Mouse (Mus musculus): ENCODE data around the gene Ss18l2.

Gene Ss18l2

GRCm38 (mm10) chr9:121704261-121704645 is 5.9 kb upstream of the Ss18l2 start:
- no peak for DNase-seq (ENCODE audit: low read depth)

- DNase-seq (ENCODE audit: low read depth), result peak; percentile 95
Measured at GRCm38 (mm10) chr9:121704646-121705625, 5.2 kb upstream of the Ss18l2 start, which contains the start of gene Sec22c. Gene Sec22c (minus strand): TSS chr9:121705490.

- DNase-seq (ENCODE audit: low read depth), result peak; percentile 35
Measured at GRCm38 (mm10) chr9:121706029-121706675, 4.0 kb upstream of the Ss18l2 start.

- no peak for DNase-seq (ENCODE audit: low read depth)
Measured at GRCm38 (mm10) chr9:121707801-121708200, 2.3 kb upstream of the Ss18l2 start.

GRCm38 (mm10) chr9:121708506-121709486 is 1.3 kb upstream of the Ss18l2 start:
- DNase-seq (ENCODE audit: low read depth), result no peak

GRCm38 (mm10) chr9:121710584-121710975 is 451 bp downstream of the Ss18l2 start:
- no peak for DNase-seq (ENCODE audit: low read depth)

DNA sequence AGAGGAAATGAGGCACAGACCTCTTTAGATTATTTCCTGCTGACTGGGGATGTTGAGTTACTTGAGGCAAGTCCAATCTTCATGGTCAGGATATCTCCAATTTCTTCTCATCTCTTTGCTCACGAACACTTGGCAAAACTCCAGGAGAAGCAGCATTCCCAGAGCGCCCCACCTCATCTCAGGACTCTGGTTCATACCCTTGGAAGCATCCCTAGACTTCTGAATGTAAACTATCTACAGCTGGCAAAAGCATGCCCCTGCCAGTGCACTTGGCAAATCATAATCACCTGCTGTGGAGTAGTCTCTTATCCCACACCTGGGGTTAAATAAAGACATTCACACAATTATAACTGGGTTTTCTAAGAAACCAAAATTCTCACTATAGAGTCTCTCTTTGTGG is 6.9 kb downstream of the Ss18l2 start:
- DNase-seq (ENCODE audit: low read depth), result no peak

GRCm38 (mm10) chr9:121718070-121718705 is 8.1 kb downstream of the Ss18l2 start:
- DNase-seq (ENCODE audit: low read depth), result peak; percentile 82

DNA sequence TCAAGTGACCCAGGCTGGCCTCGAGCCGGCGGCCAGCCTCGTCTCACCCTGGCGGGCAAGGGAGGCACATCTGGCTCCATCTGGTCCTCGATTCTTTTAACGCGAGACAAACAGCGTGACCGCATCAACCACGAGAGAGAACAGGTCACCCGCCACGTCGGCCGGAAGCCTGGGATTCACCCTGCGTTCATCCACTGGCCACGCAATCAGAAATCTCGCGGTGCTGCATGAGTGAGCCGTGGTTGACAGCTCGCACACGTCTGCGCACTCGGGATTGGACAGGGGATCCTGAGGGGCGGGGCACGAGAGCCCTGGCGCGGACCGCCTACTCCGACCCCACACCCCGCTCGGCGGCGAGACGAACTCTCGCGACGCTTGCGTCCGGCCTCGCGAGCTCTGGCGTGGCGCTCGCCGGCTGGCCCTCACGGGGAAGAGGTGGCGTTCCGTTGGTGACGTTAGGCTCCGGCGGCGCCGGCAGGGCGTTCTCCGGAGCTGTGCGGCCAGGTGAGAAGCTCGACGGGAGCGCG is 8.7 kb downstream of the Ss18l2 start, which contains the start of gene Nktr:
Gene Nktr, plus strand, starts transcription at position 378 of the 527 bp plus-strand sequence.
- peak; percentile 99 for DNase-seq (ENCODE audit: low read depth)

DNA sequence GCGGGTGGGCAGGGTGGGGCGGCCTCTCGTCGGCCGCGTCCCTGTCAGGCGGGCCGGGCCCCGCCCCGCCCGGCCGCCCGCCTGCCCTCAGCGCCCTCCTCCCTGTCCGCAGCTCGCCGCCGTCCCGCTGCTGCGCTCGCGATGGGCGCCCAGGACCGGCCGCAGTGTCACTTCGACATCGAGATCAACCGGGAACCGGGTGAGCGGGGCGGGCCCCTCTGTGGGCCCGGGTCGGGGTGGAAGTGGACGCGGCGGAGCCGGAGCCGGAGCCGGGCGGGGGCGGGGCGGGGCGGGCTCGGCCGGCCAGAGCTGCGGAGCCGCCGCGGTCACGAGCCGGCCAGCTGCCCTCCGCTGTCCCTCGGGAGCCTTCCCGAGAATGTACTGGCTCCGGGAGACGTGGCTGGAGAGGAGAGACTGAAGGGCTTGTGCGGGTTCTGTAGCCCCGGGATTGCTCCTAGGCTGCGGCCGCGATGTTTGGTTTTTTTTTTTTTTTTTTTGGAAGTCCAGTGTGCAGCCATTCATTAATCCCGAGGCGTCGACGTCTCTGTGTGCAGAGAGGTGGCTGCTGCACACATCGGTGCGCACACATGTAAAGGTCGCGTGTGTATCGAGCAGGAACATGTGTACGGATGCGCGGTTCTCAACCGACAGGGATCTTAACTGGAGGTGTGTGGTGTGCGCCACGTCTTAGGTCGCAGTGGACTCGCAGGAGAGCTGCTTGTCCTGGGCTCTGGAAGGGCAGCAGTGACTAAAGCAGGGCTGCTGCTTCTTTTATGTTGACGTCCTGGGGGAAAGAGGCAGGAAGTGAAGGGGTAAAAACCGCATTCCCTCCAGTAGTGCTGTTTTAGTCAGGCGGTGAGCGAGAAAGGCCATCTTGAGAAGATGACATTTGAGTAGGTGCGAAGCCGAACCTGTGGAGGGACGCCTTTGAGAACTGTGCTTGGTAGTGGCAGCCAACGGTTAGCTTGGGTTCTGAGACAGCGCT is 9.5 kb downstream of the Ss18l2 start:
- peak; percentile 84 for DNase-seq (ENCODE audit: low read depth)

- DNase-seq (ENCODE audit: low read depth), result peak; percentile 36
Measured at GRCm38 (mm10) chr9:121740490-121740889, 30.4 kb downstream of the Ss18l2 start.

- peak; percentile 62 for DNase-seq (ENCODE audit: low read depth)
Measured at GRCm38 (mm10) chr9:121741168-121741567, 31.0 kb downstream of the Ss18l2 start.

GRCm38 (mm10) chr9:121744051-121744450 is 33.9 kb downstream of the Ss18l2 start:
- no peak for DNase-seq (ENCODE audit: low read depth)

DNA sequence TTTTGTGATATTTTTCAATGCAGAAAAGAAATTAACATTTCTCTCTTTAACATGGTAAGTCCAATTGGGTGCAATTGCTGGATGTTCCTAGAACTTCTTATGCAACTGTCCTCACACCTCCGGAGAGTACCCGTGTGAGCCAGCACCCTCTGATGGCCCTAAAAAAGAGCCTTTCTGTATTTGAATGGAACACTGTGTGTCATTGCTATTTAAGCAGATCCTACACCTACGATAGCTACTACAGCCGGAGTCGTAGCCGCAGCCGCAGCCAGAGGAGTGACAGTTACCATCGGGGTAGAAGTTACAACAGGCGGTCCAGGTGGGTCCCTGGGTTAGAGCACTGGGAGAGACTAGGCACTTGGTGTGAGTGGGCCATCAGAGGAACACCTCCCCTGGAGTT is 42.6 kb downstream of the Ss18l2 start:
- DNase-seq (ENCODE audit: low read depth), result no peak

- no peak for DNase-seq (ENCODE audit: low read depth)
Measured at GRCm38 (mm10) chr9:121754624-121755023, 44.5 kb downstream of the Ss18l2 start.

- no peak for DNase-seq (ENCODE audit: low read depth)
Measured at GRCm38 (mm10) chr9:121756785-121757184, 46.7 kb downstream of the Ss18l2 start.

DNA sequence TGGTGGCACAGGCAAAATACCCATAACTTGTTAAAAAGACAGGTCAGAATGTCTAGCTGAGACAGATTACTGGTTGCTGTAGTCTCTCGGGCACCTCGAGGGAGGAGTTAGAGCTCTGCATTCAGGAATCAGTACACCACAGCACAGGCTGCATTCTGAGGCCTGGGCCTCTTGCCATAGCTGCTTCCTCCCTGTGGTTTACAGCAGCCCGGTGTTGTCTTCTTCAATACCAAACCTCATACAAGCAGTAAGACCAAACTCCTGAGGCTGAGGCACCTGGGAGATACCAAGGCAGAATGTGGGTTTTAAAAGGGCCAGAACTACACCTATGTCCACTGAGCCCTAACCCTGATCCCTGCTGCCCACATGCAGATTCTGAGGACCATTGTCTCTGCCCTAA is 47.3 kb downstream of the Ss18l2 start:
- DNase-seq (ENCODE audit: low read depth), result peak; percentile 48

GRCm38 (mm10) chr9:121757835-121758814 is 48.0 kb downstream of the Ss18l2 start:
- no peak for DNase-seq (ENCODE audit: low read depth)
